Comparison of ENCODE assay signal across 11 mouse cellular contexts in genomic region chr12:36314446-36314845, GRCm38 (mm10). TPM values are rescaled to one million over a fixed set of nuclear protein-coding genes. Genes with fewer than 3 reads are reported as not detected.
DNase-seq lines count a peak whose midpoint lies in the region; ATAC-seq and TF ChIP-seq lines count a peak whose summit lies in the region.
"Had no signal": no experiment of that assay in that cellular context is flagged by ENCODE, and none has a peak within 500 bp of the region (broad histone marks: within the 10 kb centered on the region; RNA-seq: fewer than 3 reads in every experiment).

No protein-coding gene starts in this region.

- DNase-seq in left cerebral cortex, adult 2 months (ENCODE audit: extremely low spot score in 1 of 2, low spot score in 2 of 2) = no peak
- no peak for DNase-seq in left cerebral cortex, adult 11 months (ENCODE audit: low spot score)
- no peak for DNase-seq in forebrain, embryonic 11.5 days (ENCODE audit: low spot score)
- no peak for DNase-seq in hindbrain, postnatal 0 days (ENCODE audit: low spot score)
- no peak for DNase-seq in cerebellum, adult 9-10 months
- no peak for DNase-seq in layer of hippocampus, adult 11-12 months (ENCODE audit: low spot score)
- DNase-seq: adrenal gland, postnatal 10 days; heart, adult 2 months; thymus, postnatal 25 days had no signal

- 51% methylated on average over 7 of the region's 7 CpGs for WGBS in forebrain, embryonic 11.5 days
- WGBS in hindbrain, postnatal 0 days = 58% methylated on average over 7 of the region's 7 CpGs
- WGBS in neural tube, embryonic 14.5 days = 79% methylated on average over 7 of the region's 7 CpGs

- ATAC-seq in forebrain, embryonic 11.5 days (replicated peaks; ENCODE audit: low FRiP score) = no peak
- no peak for ATAC-seq in hindbrain, postnatal 0 days
- ATAC-seq in neural tube, embryonic 14.5 days (ENCODE audit: low read depth) = no peak

- no peaks in the 10 kb centered on the region for H3K9me3 ChIP-seq in forebrain, embryonic 11.5 days (ENCODE audit: control insufficient read depth, low read length)
- no peaks in the 10 kb centered on the region for H3K9me3 ChIP-seq in hindbrain, postnatal 0 days (ENCODE audit: low read length)
- no peaks in the 10 kb centered on the region for H3K9me3 ChIP-seq in neural tube, embryonic 14.5 days (ENCODE audit: control insufficient read depth, low read length)

- H3K36me3 ChIP-seq in forebrain, embryonic 11.5 days (ENCODE audit: control insufficient read depth, insufficient read depth, low read length) = no peaks in the 10 kb centered on the region
- no peaks in the 10 kb centered on the region for H3K36me3 ChIP-seq in hindbrain, postnatal 0 days (ENCODE audit: insufficient read depth, low read length)
- no peaks in the 10 kb centered on the region for H3K36me3 ChIP-seq in neural tube, embryonic 14.5 days (ENCODE audit: control insufficient read depth, insufficient read depth, low read length)
- H3K36me3 ChIP-seq: G1E had no signal

- no peaks in the 10 kb centered on the region; the same call in 1 of the 2 replicates for H3K4me1 ChIP-seq in forebrain, embryonic 11.5 days (replicated peaks; ENCODE audit: control insufficient read depth, insufficient read depth, low read length)
- H3K4me1 ChIP-seq in hindbrain, postnatal 0 days (ENCODE audit: insufficient read depth, low read length) = no peaks in the 10 kb centered on the region
- no peaks in the 10 kb centered on the region for H3K4me1 ChIP-seq in neural tube, embryonic 14.5 days (ENCODE audit: control insufficient read depth, insufficient read depth, low read length)

- H3K27me3 ChIP-seq in forebrain, embryonic 11.5 days (ENCODE audit: control insufficient read depth, insufficient read depth, low read length) = no peaks in the 10 kb centered on the region
- H3K27me3 ChIP-seq in hindbrain, postnatal 0 days (ENCODE audit: insufficient read depth, low read length) = no peaks in the 10 kb centered on the region
- H3K27me3 ChIP-seq in neural tube, embryonic 14.5 days (ENCODE audit: control insufficient read depth, insufficient read depth, low read length) = no peaks in the 10 kb centered on the region

- no peak overlapping the region for H3K27ac ChIP-seq in left cerebral cortex, adult 2 months
- no peak overlapping the region for H3K27ac ChIP-seq in forebrain, embryonic 11.5 days (ENCODE audit: low read depth, low read length)
- H3K27ac ChIP-seq in hindbrain, postnatal 0 days = no peak overlapping the region; the same call in 1 of the 2 replicates
- H3K27ac ChIP-seq in neural tube, embryonic 14.5 days (ENCODE audit: low read depth, low read length) = no peak overlapping the region
- H3K27ac ChIP-seq: heart, adult 2 months had no signal

- no peak overlapping the region for H3K9ac ChIP-seq in forebrain, embryonic 11.5 days (ENCODE audit: low read length)
- H3K9ac ChIP-seq in hindbrain, postnatal 0 days (replicated peaks; ENCODE audit: low read length) = peak overlapping the region; percentile 30; the same call in 1 of the 2 replicates
- H3K9ac ChIP-seq in neural tube, embryonic 14.5 days (replicated peaks; ENCODE audit: low read depth, low read length) = no peak overlapping the region

- intact Hi-C loops in left cerebral cortex, adult 2 months (cut with DNase I) = no loop called here

- peak overlapping the region; percentile 39; the same call in 1 of the 2 replicates for H3K4me2 ChIP-seq in forebrain, embryonic 11.5 days (ENCODE audit: low read depth, low read length, severe bottlenecking)
- peak overlapping the region; percentile 49 for H3K4me2 ChIP-seq in hindbrain, postnatal 0 days (ENCODE audit: low read depth, low read length)
- H3K4me2 ChIP-seq in neural tube, embryonic 14.5 days (ENCODE audit: low read depth, low read length) = peak overlapping the region; percentile 29; the same call in 1 of the 2 replicates

- TF ChIP-seq CTCF in left cerebral cortex, adult 2 months (IDR thresholded peaks at IDR 0.05) = no peak
- no peak for TF ChIP-seq CTCF in hindbrain, postnatal 0 days (IDR thresholded peaks at IDR 0.05; ENCODE audit: low read depth)

- H3K4me3 ChIP-seq in left cerebral cortex, adult 2 months = peak overlapping the region; percentile 16
- H3K4me3 ChIP-seq in forebrain, embryonic 11.5 days (ENCODE audit: low read depth, low read length) = no peak overlapping the region
- H3K4me3 ChIP-seq in hindbrain, postnatal 0 days (ENCODE audit: low read length) = peak overlapping the region; percentile 27
- H3K4me3 ChIP-seq in neural tube, embryonic 14.5 days (ENCODE audit: low read depth, low read length) = 0 out of 2 replicates have a peak overlapping the region, but pooled peaks have one; percentile 6
- H3K4me3 ChIP-seq: heart, adult 2 months had no signal

RNA-seq across cellular contexts. Expression of gene Sostdc1, which starts 0.5 kb away (rescaled TPM):
- 1 to 10 TPM; 2.0 to 2.9 TPM for total RNA-seq in left cerebral cortex, adult 2 months (2021)
- 9.5 and 9.7 TPM in 2 replicates for polyA plus RNA-seq in forebrain, embryonic 11.5 days (2014; fragmentation: Nextera tagmentation; extraction: Ambion mirVana)
- total RNA-seq in hindbrain, postnatal 0 days (2014; rRNA removed) = 12.0 and 14.2 TPM in 2 replicates
- polyA plus RNA-seq in hindbrain, postnatal 0 days (2015; fragmentation: Nextera tagmentation; extraction: Ambion mirVana) = 28.9 and 32.4 TPM in 2 replicates
- 10.5 and 20.9 TPM in 2 replicates for polyA plus RNA-seq in neural tube, embryonic 14.5 days (2014; fragmentation: Nextera tagmentation; extraction: Ambion mirVana)
- total RNA-seq: G1E had no signal
- polyA plus RNA-seq: G1E had no signal
